Mouse (Mus musculus) lung, postnatal 0 days (tissue): Measurements from ENCODE around the gene Gimap1. TPM values are rescaled to one million over a fixed set of nuclear protein-coding genes. Genes with fewer than 3 reads are reported as not detected.
A peak's percentile ranks its signal among the peaks of the same experiment; 100 is the strongest.

Experiments
- ATAC-seq: fragments of 200-750 bp; cut with Nextera tagmentation; 2 replicates; pipeline ENCODE4 v1.8.0; 2017; ENCODE audit warnings: moderate library complexity
- DNase-seq: peaks from one replicate; pipeline ENCODE4 v3.0.0-alpha.2; 2016; ENCODE audit warnings: low spot score
- H3K27ac ChIP-seq: fragments of 300-500 bp; sonication (generic); 2 replicates; pipeline ENCODE4 v1.5.1; 2014; ENCODE audit warnings: antibody characterized with exemption, mild to moderate bottlenecking, low read length, mixed read lengths
- H3K27me3 ChIP-seq: fragments of 300-500 bp; sonication (generic); replicated peaks from 2 replicates; pipeline ENCODE4 v1.6.1; 2014; ENCODE audit warnings: low read length, mixed read lengths; ENCODE audit not compliant: insufficient read depth
- H3K36me3 ChIP-seq: fragments of 300-500 bp; sonication (generic); 2 replicates; pipeline ENCODE4 v1.6.1; 2014; ENCODE audit warnings: low read length, mixed read lengths; ENCODE audit not compliant: insufficient read depth
- H3K4me1 ChIP-seq: fragments of 300-500 bp; sonication (generic); 2 replicates; pipeline ENCODE4 v1.6.1; 2014; ENCODE audit warnings: antibody characterized with exemption, low read depth, low read length, mixed read lengths; ENCODE audit not compliant: insufficient read depth
- H3K4me2 ChIP-seq: fragments of 300-500 bp; sonication (generic); replicated peaks from 2 replicates; pipeline ENCODE4 v1.6.1; 2014; ENCODE audit warnings: low read depth, mild to moderate bottlenecking, low read length, moderate library complexity, mixed read lengths
- H3K4me3 ChIP-seq: fragments of 300-500 bp; sonication (generic); 2 replicates; pipeline ENCODE4 v1.5.1; 2014; ENCODE audit warnings: low read depth, low read length
- H3K9ac ChIP-seq: fragments of 300-500 bp; sonication (generic); replicated peaks from 2 replicates; pipeline ENCODE4 v1.6.1; 2014; ENCODE audit warnings: low read depth, mild to moderate bottlenecking
- H3K9me3 ChIP-seq: fragments of 300-500 bp; sonication (generic); 2 replicates; pipeline ENCODE4 v1.6.1; 2016; ENCODE audit warnings: low read length, mixed read lengths
- CTCF ChIP-seq: IDR thresholded peaks from 2 replicates; pipeline ENCODE4 v1.5.1; 2016; ENCODE audit warnings: antibody characterized with exemption, mild to moderate bottlenecking
- EP300 ChIP-seq: IDR thresholded peaks from 2 replicates; pipeline ENCODE4 v1.6.1; 2016; ENCODE audit warnings: antibody characterized with exemption, mild to moderate bottlenecking, control low read depth
- WGBS: fragments of 180-500 bp; shearing (Covaris S2); extraction: QIAGEN DNeasy Blood & Tissue Kit; methylation state at CpG from one replicate; pipeline ENCODE4 v1.1.7; 2014; 5-methylcytosine and 5-hydroxymethylcytosine counted together
- polyA plus RNA-seq: library from polyadenylated mRNA; unstranded; fragments of >200 nt; fragmentation: Nextera tagmentation; extraction: Ambion mirVana; gene quantifications from 2 replicates; pipeline ENCODE4 v1.2.1, GENCODE M21; 2015

Gene Gimap1
- polyA plus RNA-seq, 1 experiment from 2014 or later, result 61.8 TPM

DNA sequence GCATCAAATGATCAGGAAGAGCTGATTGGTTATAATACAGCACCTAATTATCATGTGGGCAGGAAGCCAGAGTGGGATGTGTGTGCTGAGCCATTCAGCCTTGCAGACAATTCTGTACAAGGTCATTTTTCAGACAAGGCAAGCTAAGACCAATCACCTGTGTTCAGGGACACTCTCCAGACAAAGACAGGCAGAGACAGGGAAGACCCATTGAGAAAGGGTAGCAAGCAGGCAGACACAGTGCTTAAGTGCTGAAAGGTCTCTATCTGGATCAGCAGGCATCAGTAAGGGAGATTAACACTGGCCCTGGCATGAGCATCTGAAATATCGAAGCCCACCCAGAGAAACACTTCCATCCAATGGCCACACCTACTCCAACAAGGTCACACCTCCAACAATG is 45.6 kb downstream of the Gimap1 start:
- Histone ChIP-seq H3K27ac (peak overlapping the region; percentile 51), H3K36me3 (no peaks in the 10 kb centered on the region), H3K4me3 (no peak overlapping the region), H3K4me2 (no peak overlapping the region), H3K27me3 (no peaks in the 10 kb centered on the region), H3K4me1 (peaks cover 6% of the 10 kb centered on the region; the same call in 1 of the 2 replicates), H3K9me3 (no peaks in the 10 kb centered on the region), H3K9ac (no peak overlapping the region)
- no peak for DNase-seq
- ATAC-seq, result no peak
- no peak for TF ChIP-seq CTCF
- no peak for TF ChIP-seq EP300
- WGBS, result 73% methylated on average over 1 of the region's 1 CpGs

DNA sequence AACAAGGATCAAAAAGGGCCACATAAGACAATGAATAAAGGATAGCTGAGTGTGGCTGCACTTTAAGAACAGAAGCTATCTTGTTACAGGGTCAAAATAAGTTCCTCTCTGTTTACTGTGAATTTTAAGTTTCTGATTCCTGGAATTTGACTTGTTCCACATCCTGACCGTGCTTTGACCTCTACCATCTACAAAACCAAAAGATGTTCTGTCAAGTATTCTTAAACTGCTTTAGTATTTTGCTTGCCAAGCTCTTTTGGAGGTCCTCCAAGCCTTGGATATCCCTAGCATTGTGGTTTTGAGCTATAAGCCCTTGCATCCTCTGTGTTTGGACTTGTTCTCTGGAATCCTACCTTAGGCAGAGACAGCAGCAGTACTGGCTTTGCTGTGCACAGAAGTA is 46.3 kb downstream of the Gimap1 start:
- no peaks in the 10 kb centered on the region for H3K27me3 ChIP-seq
- H3K36me3 ChIP-seq, result no peaks in the 10 kb centered on the region
- no peak overlapping the region for H3K4me2 ChIP-seq
- no peak overlapping the region for H3K4me3 ChIP-seq
- ATAC-seq (peak; percentile 84), DNase-seq (peak; percentile 92)
- no peak overlapping the region for H3K9ac ChIP-seq
- peaks cover 6% of the 10 kb centered on the region; the same call in 1 of the 2 replicates for H3K4me1 ChIP-seq
- no peaks in the 10 kb centered on the region for H3K9me3 ChIP-seq
- WGBS, result 23% methylated on average over 1 of the region's 1 CpGs
- TF ChIP-seq CTCF, result no peak
- peak; percentile 88 for TF ChIP-seq EP300
- H3K27ac ChIP-seq, result peak overlapping the region; percentile 17; the same call in 1 of the 2 replicates

DNA sequence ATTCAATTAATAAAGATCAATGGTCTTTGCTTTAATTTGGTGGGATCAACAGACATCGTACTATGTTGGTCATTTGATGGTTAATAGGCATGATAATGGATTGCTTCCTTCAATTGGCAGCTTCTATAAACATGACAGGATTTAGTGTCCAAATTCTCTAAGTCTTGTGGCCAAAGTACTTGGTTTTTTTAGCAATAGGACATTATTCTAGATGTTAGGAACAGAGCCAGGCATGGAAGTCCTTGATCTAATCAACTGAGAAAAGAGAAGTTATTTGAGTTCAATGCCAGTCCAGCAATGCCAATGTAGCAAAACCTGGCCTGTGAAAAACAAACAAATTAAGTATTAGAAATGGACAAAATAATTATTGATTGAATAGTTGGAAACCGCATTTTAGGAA is 46.7 kb downstream of the Gimap1 start:
- Histone ChIP-seq H3K27ac (peak overlapping the region; percentile 17; the same call in 1 of the 2 replicates), H3K4me2 (no peak overlapping the region), H3K27me3 (no peaks in the 10 kb centered on the region), H3K9ac (no peak overlapping the region), H3K36me3 (no peaks in the 10 kb centered on the region), H3K4me1 (peaks cover 6% of the 10 kb centered on the region; the same call in 1 of the 2 replicates), H3K4me3 (no peak overlapping the region), H3K9me3 (no peaks in the 10 kb centered on the region)
- 57% methylated on average over 2 of the region's 2 CpGs for WGBS
- TF ChIP-seq CTCF (no peak), EP300 (no peak)
- peak; percentile 46 for ATAC-seq
- DNase-seq, result peak; percentile 67

DNA sequence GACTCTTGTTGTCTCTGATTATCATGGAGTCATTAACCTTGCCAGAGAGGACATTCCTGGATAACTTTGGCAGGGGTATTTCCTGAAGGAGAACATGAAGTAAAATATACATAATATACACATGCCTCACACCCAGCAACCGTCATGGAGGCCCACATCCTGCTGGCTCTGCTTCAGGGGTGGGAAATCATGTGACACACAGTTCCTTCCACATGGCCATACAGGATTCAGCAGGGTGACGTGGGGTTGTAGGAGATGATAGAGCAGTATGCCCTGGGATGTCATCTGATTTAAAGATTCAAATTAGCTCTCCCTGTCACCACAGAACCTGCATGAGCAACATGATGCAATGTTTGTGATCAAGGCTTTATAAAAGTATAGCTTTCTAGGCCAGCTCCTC is 49.0 kb downstream of the Gimap1 start:
- H3K9ac ChIP-seq, result no peak overlapping the region
- H3K36me3 ChIP-seq, result no peaks in the 10 kb centered on the region
- ATAC-seq, result no peak
- no peak overlapping the region for H3K4me2 ChIP-seq
- no peak overlapping the region for H3K4me3 ChIP-seq
- WGBS, result 71% methylated on average over 2 of the region's 2 CpGs
- H3K27ac ChIP-seq, result no peak overlapping the region
- H3K27me3 ChIP-seq, result no peaks in the 10 kb centered on the region
- peaks cover 6% of the 10 kb centered on the region; the same call in 1 of the 2 replicates for H3K4me1 ChIP-seq
- no peaks in the 10 kb centered on the region for H3K9me3 ChIP-seq
- no peak for DNase-seq
- TF ChIP-seq EP300 (no peak), CTCF (no peak)

Other genes with a start within 250 kb of the Gimap1 start
- gene Atp6v0e2, start 201.4 kb upstream of the Gimap1 start, polyA plus RNA-seq, result 8.4 and 9.1 TPM in 2 replicates
- gene Lrrc61, start 184.3 kb upstream of the Gimap1 start, polyA plus RNA-seq, result 4.2 and 4.7 TPM in 2 replicates
- gene Rarres2, start 166.3 kb upstream of the Gimap1 start, polyA plus RNA-seq, result 301 and 319 TPM in 2 replicates
- not detected in 2 replicates for gene Gm45021, start 149.4 kb upstream of the Gimap1 start, polyA plus RNA-seq
- 15.2 and 15.5 TPM in 2 replicates for gene Repin1, start 145.2 kb upstream of the Gimap1 start, polyA plus RNA-seq
- not detected in 2 replicates for gene Gm44965, start 145.1 kb upstream of the Gimap1 start, polyA plus RNA-seq
- gene Zfp775, start 137.0 kb upstream of the Gimap1 start, polyA plus RNA-seq, result 5.3 and 6.2 TPM in 2 replicates
- 0.30 and 0.49 TPM in 2 replicates for gene AI854703, start 112.3 kb upstream of the Gimap1 start, polyA plus RNA-seq
- 8.6 and 10.8 TPM in 2 replicates for gene Gimap8, start 91.8 kb upstream of the Gimap1 start, polyA plus RNA-seq
- gene Gimap9, start 62.9 kb upstream of the Gimap1 start, polyA plus RNA-seq, result 14.2 and 15.1 TPM in 2 replicates
- gene Gimap4, start 54.5 kb upstream of the Gimap1 start, polyA plus RNA-seq, result 129 and 151 TPM in 2 replicates
- gene Gimap6, start 30.8 kb upstream of the Gimap1 start, polyA plus RNA-seq, result 75.4 and 91.2 TPM in 2 replicates
- gene Gm28053, start 20.4 kb upstream of the Gimap1 start, polyA plus RNA-seq, result 2.2 and 6.0 TPM in 2 replicates
- 0.14 and 0.21 TPM in 2 replicates for gene Gimap7, start 20.4 kb upstream of the Gimap1 start, polyA plus RNA-seq
- 36.5 and 49.8 TPM in 2 replicates for gene Gimap5, start 7.1 kb downstream of the Gimap1 start, polyA plus RNA-seq
- gene Gimap3, start 31.8 kb downstream of the Gimap1 start, polyA plus RNA-seq, result 0.31 and 0.61 TPM in 2 replicates
- gene Tmem176a, start 101.9 kb downstream of the Gimap1 start, polyA plus RNA-seq, result 485 and 539 TPM in 2 replicates
- gene Tmem176b, start 102.4 kb downstream of the Gimap1 start, polyA plus RNA-seq, result 798 and 806 TPM in 2 replicates
- 4.4 and 4.9 TPM in 2 replicates for gene Aoc1, start 133.8 kb downstream of the Gimap1 start, polyA plus RNA-seq
- not detected in 2 replicates for gene 1600015I10Rik, start 190.8 kb downstream of the Gimap1 start, polyA plus RNA-seq
- gene Doxl2, start 235.9 kb downstream of the Gimap1 start, polyA plus RNA-seq, result not detected in 2 replicates
- gene Svs1, start 247.8 kb downstream of the Gimap1 start, polyA plus RNA-seq, result not detected in 2 replicates